Mouse (Mus musculus) G1E (cell line): Measurements from ENCODE around the gene Nppc.

Experiments
- CTCF ChIP-seq: IDR thresholded peaks from 2 replicates; pipeline ENCODE4 v1.5.1; 2012; ENCODE audit warnings: low read depth, low read length, inconsistent platforms, mixed read lengths
- GATA1 ChIP-seq: IDR thresholded peaks from 2 replicates; pipeline ENCODE4 v1.6.1; 2012; ENCODE audit warnings: borderline replicate concordance, low read length, inconsistent platforms, mixed read lengths
- TAL1 ChIP-seq: conservative IDR thresholded peaks from 2 replicates; pipeline ENCODE4 v1.6.1; 2012; ENCODE audit warnings: low read depth, low read length, inconsistent platforms, mixed read lengths

DNA sequence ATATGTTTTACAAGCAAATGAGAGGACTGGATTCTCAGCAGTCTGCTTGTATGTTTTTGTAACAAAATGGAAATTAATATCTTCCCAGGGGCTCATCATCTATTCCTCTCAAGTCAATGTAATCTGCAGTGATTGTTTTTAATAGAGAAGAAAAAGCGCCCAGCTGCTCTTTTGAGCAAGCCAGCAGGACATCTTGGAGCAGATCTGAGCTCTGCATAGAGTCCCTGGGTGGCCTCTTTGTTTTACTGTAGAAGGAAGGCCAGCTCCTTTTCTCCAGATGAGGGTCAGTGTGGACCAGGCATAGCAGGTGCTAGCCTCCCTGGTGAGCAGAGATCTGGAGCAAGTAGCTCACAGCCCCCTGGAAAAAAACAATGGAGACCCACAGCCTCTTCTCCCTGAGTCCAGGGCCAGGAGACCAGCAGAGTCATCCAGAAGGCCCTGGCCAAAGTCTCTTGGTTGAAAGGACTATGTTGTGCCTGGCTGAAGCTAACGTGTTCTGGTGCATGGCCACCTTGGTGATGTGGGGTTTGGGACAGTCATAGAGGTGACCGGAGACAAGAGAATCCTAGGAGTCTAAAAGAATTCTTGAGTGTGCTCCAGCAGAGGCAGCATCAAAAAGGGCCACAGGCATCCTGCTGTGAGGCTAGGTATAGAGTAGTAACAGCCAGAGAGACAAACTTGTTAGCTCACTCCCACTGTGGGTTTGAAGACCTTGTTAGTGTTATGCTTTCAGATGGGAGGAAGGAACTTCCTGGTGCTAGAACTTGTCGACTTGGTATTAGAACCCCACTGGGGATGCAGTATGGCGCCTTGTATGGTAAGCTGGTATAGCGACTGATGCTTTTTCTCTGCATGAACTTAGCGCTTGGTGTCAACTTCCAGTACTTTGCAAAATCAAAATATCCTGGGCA lies 36.3 kb downstream of the Nppc start:
- TF ChIP-seq CTCF (no peak), TAL1 (no peak), GATA1 (no peak)
